Mouse (Mus musculus) myocyte (in vitro differentiated cells): ENCODE results near the gene 2900092C05Rik. TPM values are rescaled to one million over a fixed set of nuclear protein-coding genes. Genes with fewer than 3 reads are reported as not detected.

ENCODE experiments used
- H3K27me3 ChIP-seq: one replicate; pipeline ENCODE4 v1.6.1; 2011; ENCODE audit not compliant: control insufficient read depth, insufficient read depth, insufficient read length
- H3K36me3 ChIP-seq: one replicate; pipeline ENCODE4 v1.6.1; 2011; ENCODE audit not compliant: control insufficient read depth, insufficient read depth
- H3K4me2 ChIP-seq: one replicate; pipeline ENCODE4 v1.6.1; 2011; ENCODE audit warnings: low read depth, control low read depth
- H3K4me3 ChIP-seq: one replicate; pipeline ENCODE4 v1.5.1; 2011; ENCODE audit warnings: mild to moderate bottlenecking, control low read depth, moderate library complexity
- H3K79me2 ChIP-seq: one replicate; pipeline ENCODE4 v1.6.1; 2011; ENCODE audit not compliant: control insufficient read depth, insufficient read depth
- H3ac ChIP-seq: one replicate; pipeline ENCODE4 v1.6.1; 2011; ENCODE audit not compliant: control insufficient read depth, insufficient read length
- CEBPB ChIP-seq: IDR thresholded peaks from 2 replicates; pipeline ENCODE4 v1.6.1; 2011; ENCODE audit warnings: mild to moderate bottlenecking, moderate library complexity; ENCODE audit not compliant: poor library complexity, insufficient read depth, severe bottlenecking
- E2F4 ChIP-seq: IDR thresholded peaks from one replicate; pipeline ENCODE4 v1.6.1; 2011; ENCODE audit warnings: mild to moderate bottlenecking, control low read depth, moderate library complexity; ENCODE audit not compliant: insufficient read depth
- MAX ChIP-seq: IDR thresholded peaks from one replicate; pipeline ENCODE4 v1.6.1; 2011; ENCODE audit warnings: low read depth, mild to moderate bottlenecking, control low read depth
- MYOD1 ChIP-seq, 3 experiments: IDR thresholded peaks; one replicate each; pipeline ENCODE4 v1.6.1; 2011; ENCODE audit warnings: control low read depth in 2 of 3, low read depth in 2 of 3, mild to moderate bottlenecking in 2 of 3, moderate library complexity in 1 of 3; ENCODE audit not compliant: insufficient read length in 2 of 3, control insufficient read depth in 1 of 3
- MYOG ChIP-seq, 3 experiments: IDR thresholded peaks; one replicate each; pipeline ENCODE4 v1.6.1; 2011; ENCODE audit warnings: control low read depth in 2 of 3, low read depth in 2 of 3, mild to moderate bottlenecking in 2 of 3; ENCODE audit not compliant: insufficient read length in 2 of 3, control insufficient read depth in 1 of 3, insufficient read depth in 1 of 3
- POLR2A ChIP-seq: IDR thresholded peaks from one replicate; pipeline ENCODE4 v1.6.1; 2011; ENCODE audit warnings: low read depth, mild to moderate bottlenecking, control low read depth, moderate library complexity; ENCODE audit not compliant: insufficient read length
- POLR2AphosphoS2 ChIP-seq: IDR thresholded peaks from one replicate; pipeline ENCODE4 v1.6.1; 2011; ENCODE audit warnings: low read depth, control low read depth; ENCODE audit not compliant: insufficient read length
- REST ChIP-seq: IDR thresholded peaks from one replicate; pipeline ENCODE4 v1.6.1; 2011; ENCODE audit warnings: mild to moderate bottlenecking, control low read depth, moderate library complexity; ENCODE audit not compliant: insufficient read depth, insufficient read length
- SRF ChIP-seq: IDR thresholded peaks from one replicate; pipeline ENCODE4 v1.6.1; 2011; ENCODE audit warnings: low read depth; ENCODE audit not compliant: control insufficient read depth, insufficient read length
- TCF12 ChIP-seq: IDR thresholded peaks from one replicate; pipeline ENCODE4 v1.6.1; 2011; ENCODE audit warnings: mild to moderate bottlenecking, control low read depth; ENCODE audit not compliant: poor library complexity, insufficient read depth, severe bottlenecking
- TCF3 ChIP-seq: IDR thresholded peaks from one replicate; pipeline ENCODE4 v1.6.1; 2011; ENCODE audit warnings: low read depth, control low read depth; ENCODE audit not compliant: insufficient read length
- USF1 ChIP-seq: IDR thresholded peaks from one replicate; pipeline ENCODE4 v1.6.1; 2011; ENCODE audit warnings: low read depth, mild to moderate bottlenecking, control low read depth, moderate library complexity
- polyA plus RNA-seq: library from polyadenylated mRNA; unstranded; fragments of >200 nt; fragmentation: generic; extraction: Trizol; gene quantifications from one replicate; pipeline ENCODE4 v1.2.1, GENCODE M21; 2012; ENCODE audit warnings: missing spikeins

The 2900092C05Rik gene
- polyA plus RNA-seq = not detected

DNA sequence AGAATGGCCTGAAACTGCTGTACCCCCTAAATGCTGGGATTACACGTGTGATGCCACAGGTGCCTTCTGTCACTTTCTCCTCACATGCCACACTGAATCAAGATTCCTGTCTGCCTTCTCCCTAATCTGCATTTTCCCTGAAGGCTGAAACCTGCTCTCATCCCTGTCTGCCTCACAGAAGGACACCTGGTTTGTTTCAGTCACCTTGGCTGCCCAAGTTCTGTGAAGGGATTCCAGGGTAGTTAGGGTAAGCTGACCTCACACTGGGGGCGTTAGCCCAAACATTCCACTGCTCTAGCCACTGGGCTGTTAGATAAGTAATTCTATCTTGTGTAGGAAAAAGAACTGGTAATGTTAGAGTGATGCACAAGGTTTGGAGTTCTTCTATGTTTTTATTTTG, at the start of gene 2900092C05Rik:
TSS of gene 2900092C05Rik (plus strand) at position 301 of the 400 bp plus-strand sequence.
- Histone ChIP-seq H3K79me2 (no peaks in the 10 kb centered on the region), H3K4me2 (no peak within 1 kb of the TSS), H3K27me3 (no peaks in the 10 kb centered on the region), H3K4me3 (no peak within 1 kb of the TSS), H3K36me3 (no peaks in the 10 kb centered on the region), H3ac (no peak within 1 kb of the TSS)
- no peak for TF ChIP-seq TCF12
- TF ChIP-seq CEBPB = no peak
- no peak for TF ChIP-seq TCF3
- no peak for TF ChIP-seq REST
- TF ChIP-seq E2F4 = no peak
- no peak for TF ChIP-seq USF1
- TF ChIP-seq POLR2A = no peak
- TF ChIP-seq MYOD1 (IDR thresholded peaks at IDR 0.05; ENCODE audit: control insufficient read depth in 1 of 3, insufficient read length in 2 of 3, low read depth in 2 of 3) = no peak
- no peak for TF ChIP-seq SRF
- no peak for TF ChIP-seq MAX
- TF ChIP-seq MYOG (IDR thresholded peaks at IDR 0.05; ENCODE audit: control insufficient read depth in 1 of 3, insufficient read depth in 1 of 3, insufficient read length in 2 of 3, low read depth in 2 of 3) = no peak
- TF ChIP-seq POLR2AphosphoS2 = no peak

DNA sequence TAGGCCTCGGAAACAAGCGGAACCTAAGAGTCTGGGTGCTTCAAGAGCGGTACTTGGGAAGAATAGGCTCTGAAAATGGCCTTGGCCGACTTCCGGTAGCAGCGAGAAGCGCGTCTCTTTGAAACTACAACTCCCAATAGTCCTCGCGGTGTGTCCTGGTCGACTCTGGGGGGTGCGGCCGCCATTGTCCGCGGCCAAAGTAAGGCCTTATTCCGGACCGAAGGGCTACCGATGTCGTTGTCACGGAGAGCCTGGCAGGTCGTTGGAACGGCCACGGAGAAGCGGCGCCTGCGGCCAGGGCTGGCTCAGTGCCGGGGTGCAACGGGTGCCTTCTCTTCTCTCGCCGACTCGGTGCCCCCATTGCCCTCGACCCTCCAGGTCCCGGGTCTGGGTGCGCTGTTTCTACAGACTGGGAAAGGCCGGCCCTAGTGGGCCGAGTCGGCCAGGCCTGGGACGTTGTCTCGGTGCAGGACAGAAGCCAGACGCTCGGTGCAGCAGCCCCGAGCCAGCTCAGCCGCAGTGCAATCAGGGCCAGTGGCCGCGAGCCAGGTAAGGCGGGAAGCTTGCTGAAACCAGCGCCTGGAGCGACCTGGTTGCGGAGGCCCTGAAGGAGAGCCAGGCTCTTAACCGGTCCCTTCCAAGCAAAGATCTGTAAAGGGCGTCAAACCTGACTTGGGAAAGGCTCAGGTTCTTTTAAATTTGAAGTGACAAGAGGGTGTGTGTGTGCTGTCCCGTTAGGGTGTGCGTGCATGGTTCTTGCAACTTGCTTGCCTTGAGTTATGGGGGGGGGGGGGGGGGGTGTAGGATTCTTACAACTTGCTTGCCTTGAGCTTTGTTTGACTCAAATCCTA, 33.9 kb upstream of the 2900092C05Rik start, which contains the start of gene Zfp606:
TSS of gene Zfp606 (plus strand) at position 136 of the 851 bp plus-strand sequence.
- TF ChIP-seq POLR2AphosphoS2 (peak; percentile 46), CEBPB (no peak), POLR2A (peak; percentile 56)
- peaks cover 14% of the 10 kb centered on the region for H3K79me2 ChIP-seq
- H3ac ChIP-seq = peak within 1 kb of the TSS; percentile 45
- H3K4me3 ChIP-seq = peak within 1 kb of the TSS; percentile 72
- H3K36me3 ChIP-seq = peaks cover 7% of the 10 kb centered on the region
- H3K27me3 ChIP-seq = no peaks in the 10 kb centered on the region
- peak within 1 kb of the TSS; percentile 67 for H3K4me2 ChIP-seq

DNA sequence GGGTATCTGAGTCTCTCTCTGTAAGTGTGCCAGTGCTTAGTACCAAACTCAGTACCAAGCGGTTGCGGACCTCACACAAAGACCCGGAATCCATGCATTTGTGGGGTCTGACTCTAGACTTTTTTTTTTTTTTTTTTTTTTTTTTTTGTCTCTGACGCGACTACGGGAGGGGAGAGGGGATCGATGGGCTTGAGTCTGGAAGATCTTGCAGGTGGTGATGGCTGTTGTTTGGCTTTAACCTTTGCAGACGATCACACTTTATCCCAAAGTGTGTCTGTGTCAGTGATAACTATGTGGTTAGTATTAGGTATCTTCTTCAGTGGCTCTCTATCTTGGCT, 33.3 kb upstream of the 2900092C05Rik start:
- no peaks in the 10 kb centered on the region for H3K27me3 ChIP-seq

GRCm38 (mm10) chr7:12479525-12479924, 32.8 kb upstream of the 2900092C05Rik start:
- Histone ChIP-seq H3K36me3 (peaks cover 18% of the 10 kb centered on the region), H3K79me2 (peaks cover 14% of the 10 kb centered on the region), H3ac (no peak overlapping the region), H3K27me3 (no peaks in the 10 kb centered on the region), H3K4me2 (peak overlapping the region; percentile 66), H3K4me3 (peak overlapping the region; percentile 72)
- TF ChIP-seq SRF (no peak), REST (no peak), CEBPB (no peak), USF1 (no peak), TCF3 (no peak), POLR2A (no peak), MYOG (IDR thresholded peaks at IDR 0.05; ENCODE audit: control insufficient read depth in 1 of 3, insufficient read depth in 1 of 3, insufficient read length in 2 of 3, low read depth in 2 of 3) (no peak), TCF12 (no peak), POLR2AphosphoS2 (no peak), MYOD1 (IDR thresholded peaks at IDR 0.05; ENCODE audit: control insufficient read depth in 1 of 3, insufficient read length in 2 of 3, low read depth in 2 of 3) (no peak), MAX (no peak), E2F4 (no peak)

More for the DNA sequence above, 33.3 kb upstream of the 2900092C05Rik start:
- TF ChIP-seq REST (no peak), POLR2AphosphoS2 (no peak), MYOG (IDR thresholded peaks at IDR 0.05; ENCODE audit: control insufficient read depth in 1 of 3, insufficient read depth in 1 of 3, insufficient read length in 2 of 3, low read depth in 2 of 3) (no peak), MAX (no peak), TCF3 (no peak), USF1 (no peak), SRF (no peak), TCF12 (no peak), POLR2A (no peak), CEBPB (no peak), E2F4 (no peak), MYOD1 (IDR thresholded peaks at IDR 0.05; ENCODE audit: control insufficient read depth in 1 of 3, insufficient read length in 2 of 3, low read depth in 2 of 3) (no peak)
- Histone ChIP-seq H3ac (peak overlapping the region; percentile 45), H3K79me2 (peaks cover 14% of the 10 kb centered on the region), H3K4me3 (peak overlapping the region; percentile 72), H3K36me3 (peaks cover 12% of the 10 kb centered on the region), H3K4me2 (peak overlapping the region; percentile 66)
